Mouse (Mus musculus) heart, adult 18-20 months (tissue): ENCODE data around the gene Epb41l4b. TPM values are rescaled to one million over a fixed set of nuclear protein-coding genes. Genes with fewer than 3 reads are reported as not detected.

Experiments used
- DNase-seq, 2 experiments: peaks; one replicate each; pipeline ENCODE4 v3.0.0; 2021 to 2022; ENCODE audit warnings: mixed read lengths in 1 of 2
- total RNA-seq, 2 experiments: library from RNA; stranded (reverse); gene quantifications; 2 replicates each; pipeline ENCODE4 v1.2.3; 2021

Epb41l4b gene
- total RNA-seq, 2 experiments from 2014 or later = 2.0 to 2.3 TPM

GRCm38 (mm10) chr4:57114617-57115592 lies 28.3 kb downstream of the Epb41l4b start:
- no peak for DNase-seq

DNA sequence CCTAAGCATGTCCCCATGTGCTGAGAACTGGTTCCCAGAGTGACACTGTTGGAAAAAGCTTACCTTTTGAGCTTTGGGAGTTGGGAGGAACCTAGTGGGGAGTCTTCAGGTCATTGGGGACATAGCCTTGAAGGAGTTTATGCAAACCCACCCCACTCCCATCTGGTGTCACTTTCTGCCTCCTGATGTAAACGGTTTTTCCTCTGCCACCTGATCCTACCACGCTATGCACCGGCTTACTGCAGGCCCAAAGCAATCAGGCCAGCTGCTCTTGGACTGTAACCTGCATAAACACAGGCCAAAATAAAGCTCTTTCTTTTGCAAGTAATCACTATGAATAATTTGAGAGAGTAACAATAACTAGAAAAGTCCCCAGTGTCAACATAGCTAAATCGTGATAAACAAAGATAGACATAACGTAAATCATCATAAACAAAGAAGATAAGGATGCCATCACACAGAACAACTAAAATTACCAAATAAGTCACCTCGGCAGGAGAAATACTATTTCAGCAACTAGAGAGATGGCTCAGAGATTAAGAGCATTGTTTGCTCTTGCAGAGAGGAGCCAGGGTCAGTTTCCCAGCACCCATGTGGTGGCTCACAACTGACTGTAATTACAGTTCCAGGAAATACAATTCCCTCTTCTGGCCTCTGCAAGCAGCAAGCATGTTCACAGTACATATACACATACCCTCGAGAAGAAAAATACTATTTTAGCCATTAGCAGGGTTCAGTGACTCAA lies 29.6 kb downstream of the Epb41l4b start:
- no peak for DNase-seq

DNA sequence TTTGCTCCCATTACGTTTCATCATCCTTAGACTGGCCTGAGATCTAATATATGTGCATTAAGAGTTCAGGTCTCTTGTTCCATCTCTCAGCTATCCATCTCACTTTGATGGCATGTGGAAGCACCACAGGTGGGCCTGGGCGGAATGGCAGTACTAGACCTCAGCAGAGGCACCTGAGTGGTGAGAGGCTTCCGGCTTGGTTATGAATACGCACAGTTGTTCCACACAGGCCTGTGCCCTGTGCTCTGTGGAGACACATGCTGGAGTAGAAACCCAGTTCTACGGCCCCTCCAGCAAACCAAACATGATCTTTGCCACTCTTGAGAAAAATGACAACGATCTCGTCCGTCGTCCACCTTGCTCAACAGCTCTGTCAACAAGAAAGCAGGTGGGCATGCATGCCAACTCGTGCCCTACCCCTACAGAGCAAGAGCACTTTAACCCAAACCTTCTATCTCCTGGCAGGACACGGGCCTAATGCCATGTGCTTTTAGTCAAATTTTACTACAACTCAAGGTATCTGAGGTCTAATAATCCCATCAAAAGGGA lies 31.2 kb downstream of the Epb41l4b start:
- no peak for DNase-seq

DNA sequence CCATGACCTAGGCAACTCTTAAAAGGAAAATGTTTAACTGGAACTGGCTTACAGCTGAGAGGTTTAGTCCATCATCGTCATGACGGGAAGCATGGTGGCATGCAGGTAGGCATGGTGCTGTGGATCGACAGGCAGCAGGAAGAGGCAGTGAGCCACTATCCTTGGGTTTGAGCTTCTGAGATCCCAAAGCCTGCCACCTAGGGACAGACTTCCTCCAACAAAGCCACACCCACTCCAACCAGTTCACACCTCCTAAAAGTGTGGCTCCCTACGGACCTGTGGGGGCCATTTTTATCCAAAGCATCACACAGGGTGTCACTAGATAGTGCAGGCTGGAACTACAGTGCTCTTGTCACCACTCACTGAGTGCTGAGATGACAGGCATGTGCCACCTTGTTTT lies 31.8 kb downstream of the Epb41l4b start:
- no peak for DNase-seq

DNA sequence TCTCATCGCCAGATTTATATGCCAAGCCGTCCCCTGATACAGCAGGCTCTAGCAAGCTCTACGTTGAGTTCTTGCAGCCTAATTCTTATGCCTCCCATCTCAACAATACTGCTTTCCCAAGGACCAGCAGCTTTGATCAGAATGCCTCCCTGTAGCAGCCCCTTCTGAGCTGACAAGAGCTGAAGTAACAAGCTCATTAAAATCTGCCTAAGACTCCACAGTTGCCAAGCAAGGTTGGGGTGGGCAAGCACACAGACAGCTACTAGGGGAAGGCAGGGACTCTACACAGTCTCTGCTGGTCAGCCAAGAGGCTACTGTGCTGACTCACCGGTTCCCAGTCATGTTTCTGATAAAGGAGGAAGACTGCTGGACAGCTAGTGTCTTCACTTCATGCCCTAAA lies 33.7 kb downstream of the Epb41l4b start:
- DNase-seq = no peak

GRCm38 (mm10) chr4:57105339-57105738 lies 37.9 kb downstream of the Epb41l4b start:
- no peak for DNase-seq

- no peak for DNase-seq
Observed at GRCm38 (mm10) chr4:57103830-57104229, 39.4 kb downstream of the Epb41l4b start.

DNA sequence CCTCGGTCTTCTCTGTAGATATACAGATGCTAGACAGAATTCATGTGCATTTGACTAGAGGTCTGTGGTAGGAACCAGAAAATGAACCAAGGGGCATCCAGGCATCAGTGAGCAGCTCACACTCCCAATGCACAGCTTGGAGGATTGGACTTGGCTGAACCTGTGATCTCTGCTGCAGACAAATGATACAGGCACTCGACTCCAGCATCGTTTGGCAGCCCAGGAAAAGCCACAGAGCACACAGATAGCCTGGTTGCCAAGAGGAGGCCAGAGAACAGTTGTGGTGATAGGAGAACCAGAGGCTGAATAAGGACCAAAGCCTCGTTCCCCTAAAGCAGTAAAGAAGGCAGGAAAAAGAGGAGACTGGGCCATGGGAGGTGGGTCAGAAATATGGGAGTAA lies 42.1 kb downstream of the Epb41l4b start:
- DNase-seq = no peak

GRCm38 (mm10) chr4:57097411-57097810 lies 45.8 kb downstream of the Epb41l4b start:
- no peak for DNase-seq

DNA sequence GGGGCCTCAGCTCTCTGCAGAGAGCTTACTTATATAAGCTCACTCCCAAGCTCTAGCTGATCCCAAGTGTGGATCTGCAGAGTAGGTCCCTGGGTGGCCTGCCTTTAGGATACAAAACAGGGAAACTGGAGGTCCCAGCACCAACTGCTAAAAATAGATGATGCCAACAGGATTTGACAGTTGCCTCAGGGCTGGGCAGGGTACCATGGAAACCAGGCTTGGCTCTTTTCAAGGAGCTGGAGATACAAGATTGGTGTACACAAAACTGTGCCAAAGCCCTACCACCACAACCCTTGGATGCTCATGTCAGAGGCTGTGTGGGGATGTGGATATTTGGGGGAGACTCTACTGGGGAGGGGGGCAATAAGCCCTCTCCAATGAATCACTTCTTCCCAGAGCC lies 47.7 kb downstream of the Epb41l4b start:
- no peak for DNase-seq

DNA sequence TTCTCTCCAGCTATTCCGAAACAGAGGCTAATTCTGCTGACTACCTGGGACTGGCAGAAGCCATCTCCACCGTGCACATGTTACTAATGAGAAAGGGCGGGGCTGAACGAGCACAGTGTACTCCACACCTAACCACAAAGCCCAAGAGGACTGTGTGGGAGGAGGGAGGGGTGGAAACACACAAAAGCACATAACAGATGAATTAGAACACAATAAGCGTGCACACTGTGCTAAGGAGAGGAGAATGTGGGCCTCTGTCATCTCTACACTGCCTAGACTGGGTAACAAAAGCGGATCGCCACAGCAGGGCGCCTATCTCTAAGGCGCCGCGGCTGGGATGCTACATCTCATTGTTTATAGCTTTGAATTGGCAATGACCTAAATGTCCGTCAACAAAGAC lies 51.9 kb downstream of the Epb41l4b start:
- peak in 1 of 2 experiments; percentile 4 for DNase-seq

GRCm38 (mm10) chr4:57088301-57088700 lies 54.9 kb downstream of the Epb41l4b start:
- DNase-seq = no peak

DNA sequence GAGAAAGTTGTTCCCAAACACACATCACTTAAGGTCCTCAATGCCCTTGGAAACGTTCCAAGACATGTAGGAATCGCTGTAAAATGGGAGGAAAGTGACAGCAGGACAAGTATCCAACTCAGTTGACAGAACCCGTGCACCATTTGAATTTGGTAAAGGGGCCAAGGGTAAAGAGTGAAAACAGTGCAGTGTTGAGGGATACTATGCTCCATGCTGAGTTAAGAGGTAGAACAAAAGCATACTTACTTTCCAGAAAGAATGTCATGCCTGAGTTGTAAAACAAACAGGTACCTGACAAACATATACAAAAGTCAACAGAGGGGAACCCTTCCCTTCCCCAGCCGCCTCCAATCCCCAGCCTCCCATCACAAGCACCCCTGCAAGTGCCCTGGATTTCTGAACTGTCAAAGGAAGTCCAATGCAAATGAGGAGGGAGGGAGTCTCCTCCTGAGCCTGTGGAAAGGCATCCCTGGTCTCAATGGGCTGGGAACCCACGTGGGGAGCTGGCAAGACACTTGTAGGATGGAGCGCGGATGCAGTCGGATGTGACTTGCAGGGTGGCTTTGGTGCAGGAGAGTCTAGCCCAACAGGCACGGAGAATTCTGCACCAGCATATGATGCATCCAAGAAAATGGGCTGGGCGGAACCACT lies 57.4 kb downstream of the Epb41l4b start:
- no peak for DNase-seq

DNA sequence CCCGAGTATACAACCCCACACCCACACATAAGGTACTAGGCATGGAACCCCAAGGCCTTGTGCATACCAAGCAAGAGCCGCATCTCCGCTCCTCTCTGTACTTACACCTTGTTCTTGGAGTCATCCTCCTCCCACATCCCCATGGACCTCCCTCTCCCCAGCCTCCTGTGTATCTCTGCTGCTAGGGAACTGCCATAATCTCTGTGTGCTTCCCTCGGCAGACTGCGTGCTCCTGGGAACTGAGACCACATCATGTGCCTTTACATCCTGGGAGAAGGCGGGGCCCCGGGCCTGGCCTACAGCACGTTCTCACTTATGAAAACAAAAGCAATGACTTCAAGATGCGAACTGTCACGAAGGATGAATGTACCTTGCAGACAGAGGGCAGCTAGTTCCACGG lies 59.6 kb downstream of the Epb41l4b start:
- DNase-seq = no peak

- DNase-seq = no peak
Observed at GRCm38 (mm10) chr4:57082775-57083428, 60.3 kb downstream of the Epb41l4b start.

GRCm38 (mm10) chr4:57081463-57081862 lies 61.8 kb downstream of the Epb41l4b start:
- no peak for DNase-seq

DNA sequence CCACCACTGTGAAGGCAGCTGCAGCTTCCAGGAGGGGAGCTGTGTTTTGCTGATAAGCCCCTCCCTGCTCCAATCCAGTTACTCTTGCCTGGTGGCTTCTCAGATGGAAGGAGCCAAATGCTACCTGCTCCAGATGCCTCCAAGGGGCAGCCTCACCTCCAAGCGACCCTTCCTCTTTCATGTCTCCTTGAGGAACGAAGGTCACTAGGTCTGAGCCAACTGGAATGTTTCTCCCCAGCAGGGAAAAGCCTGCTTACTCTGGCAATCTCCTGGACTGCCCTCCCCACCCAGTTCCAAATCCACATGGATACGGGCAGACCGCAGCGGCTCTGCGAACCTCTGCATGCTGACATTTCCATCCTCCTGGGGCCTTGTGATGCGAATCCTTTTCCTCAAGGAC lies 69.4 kb downstream of the Epb41l4b start:
- DNase-seq = no peak

DNA sequence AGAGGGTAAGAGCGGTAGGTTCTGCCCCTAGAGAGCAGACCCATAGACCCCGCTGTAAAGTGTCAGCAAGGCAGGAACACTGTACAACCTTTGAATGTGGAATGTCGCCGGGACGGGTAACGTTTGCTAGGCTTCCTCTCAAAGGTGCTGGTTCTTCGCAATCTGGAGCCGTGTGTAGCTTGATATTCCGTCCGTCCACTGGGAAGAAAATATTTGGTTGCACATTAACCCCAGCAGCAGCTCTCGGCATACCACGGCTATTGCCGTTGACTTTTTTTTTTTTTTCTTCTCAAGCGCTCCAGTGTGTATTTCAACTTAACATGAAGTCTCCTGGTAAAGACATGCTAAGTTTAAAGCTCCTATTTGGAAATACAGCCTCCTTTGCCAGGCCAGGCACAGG lies 70.1 kb downstream of the Epb41l4b start:
- no peak for DNase-seq

- DNase-seq = no peak
Observed at GRCm38 (mm10) chr4:57070640-57071039, 72.6 kb downstream of the Epb41l4b start.

- DNase-seq = no peak
Observed at GRCm38 (mm10) chr4:57068397-57068796, 74.8 kb downstream of the Epb41l4b start.

DNA sequence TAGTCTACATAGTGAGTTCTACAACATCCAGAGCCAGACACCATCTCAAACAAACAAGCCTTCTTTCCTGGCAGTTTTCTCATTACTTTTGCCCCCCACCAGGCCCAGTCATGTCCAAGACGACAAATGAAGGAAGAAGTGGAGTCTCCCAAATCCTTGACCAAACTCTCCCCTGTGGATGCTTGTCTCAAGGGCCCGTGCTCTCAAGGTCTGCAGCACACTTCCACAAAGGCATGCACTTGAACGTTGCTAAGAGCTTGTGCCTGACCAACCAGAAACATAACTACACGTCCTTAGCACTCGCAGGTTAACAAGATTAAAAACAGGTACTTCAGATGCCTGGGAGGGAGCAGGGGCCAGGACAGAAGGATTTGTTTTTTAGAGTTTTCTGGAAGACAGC lies 75.4 kb downstream of the Epb41l4b start:
- no peak for DNase-seq

GRCm38 (mm10) chr4:57066936-57067335 lies 76.3 kb downstream of the Epb41l4b start:
- DNase-seq = no peak
